Mouse (Mus musculus) neutrophil, adult 59 days (primary cell): Measurements from ENCODE around the gene Lrrc8d. TPM values are rescaled to one million over a fixed set of nuclear protein-coding genes. Genes with fewer than 3 reads are reported as not detected.

Source experiments
- total RNA-seq, 2 experiments: library from RNA; stranded (reverse); gene quantifications; 1 replicate in 1 of 2; 2 replicates in 1 of 2; pipeline ENCODE4 v1.2.4; 2023

The Lrrc8d gene
- 100 to 1,000 TPM; 120 to 125 TPM for total RNA-seq

DNA sequence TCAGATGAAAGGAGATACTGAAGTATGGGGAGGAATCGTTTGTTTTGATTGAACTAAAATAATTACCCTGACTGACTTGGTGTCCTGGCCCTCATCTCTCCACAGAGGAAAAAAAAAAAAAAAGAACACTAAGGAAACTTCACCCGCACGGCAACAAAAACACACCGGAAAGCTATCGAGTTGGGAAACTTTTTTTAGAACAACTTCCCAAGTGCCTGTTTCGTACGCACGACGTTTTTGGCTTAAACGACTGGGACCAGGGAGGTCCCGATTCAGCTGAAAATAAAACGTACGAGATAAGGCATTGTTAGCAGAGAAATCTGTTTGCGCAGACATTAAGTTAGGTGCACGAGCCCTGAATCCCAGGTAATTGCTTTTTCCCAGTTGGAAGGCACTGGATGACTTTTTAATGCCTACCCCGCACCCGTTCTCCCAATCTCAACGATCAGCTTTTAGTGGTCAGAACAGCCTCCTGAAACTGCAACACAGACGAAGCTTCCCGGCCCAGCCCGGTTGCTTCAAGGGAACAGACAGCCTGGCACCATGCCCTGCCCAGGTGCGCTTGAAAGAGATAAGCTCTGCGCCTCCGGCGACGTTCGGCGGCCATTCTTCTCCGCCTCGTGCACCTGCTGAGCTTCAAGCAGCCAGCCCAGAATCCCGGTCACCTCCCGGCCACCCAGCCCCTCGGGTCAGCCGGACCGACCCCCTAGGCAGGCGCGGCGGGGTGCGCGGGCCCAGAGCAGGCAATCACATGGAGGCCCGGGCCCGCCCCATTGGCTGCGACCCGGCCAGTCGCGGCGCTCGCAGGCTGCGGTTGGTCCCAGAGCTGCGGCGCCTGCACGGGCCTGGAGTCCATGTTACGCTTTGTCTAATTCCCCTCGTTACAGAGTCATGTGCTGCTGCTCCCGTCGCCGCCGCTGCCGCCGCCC is at the start of gene Lrrc8d:
Gene Lrrc8d, plus strand, starts transcription at position 829 of the 929 bp plus-strand sequence.

DNA sequence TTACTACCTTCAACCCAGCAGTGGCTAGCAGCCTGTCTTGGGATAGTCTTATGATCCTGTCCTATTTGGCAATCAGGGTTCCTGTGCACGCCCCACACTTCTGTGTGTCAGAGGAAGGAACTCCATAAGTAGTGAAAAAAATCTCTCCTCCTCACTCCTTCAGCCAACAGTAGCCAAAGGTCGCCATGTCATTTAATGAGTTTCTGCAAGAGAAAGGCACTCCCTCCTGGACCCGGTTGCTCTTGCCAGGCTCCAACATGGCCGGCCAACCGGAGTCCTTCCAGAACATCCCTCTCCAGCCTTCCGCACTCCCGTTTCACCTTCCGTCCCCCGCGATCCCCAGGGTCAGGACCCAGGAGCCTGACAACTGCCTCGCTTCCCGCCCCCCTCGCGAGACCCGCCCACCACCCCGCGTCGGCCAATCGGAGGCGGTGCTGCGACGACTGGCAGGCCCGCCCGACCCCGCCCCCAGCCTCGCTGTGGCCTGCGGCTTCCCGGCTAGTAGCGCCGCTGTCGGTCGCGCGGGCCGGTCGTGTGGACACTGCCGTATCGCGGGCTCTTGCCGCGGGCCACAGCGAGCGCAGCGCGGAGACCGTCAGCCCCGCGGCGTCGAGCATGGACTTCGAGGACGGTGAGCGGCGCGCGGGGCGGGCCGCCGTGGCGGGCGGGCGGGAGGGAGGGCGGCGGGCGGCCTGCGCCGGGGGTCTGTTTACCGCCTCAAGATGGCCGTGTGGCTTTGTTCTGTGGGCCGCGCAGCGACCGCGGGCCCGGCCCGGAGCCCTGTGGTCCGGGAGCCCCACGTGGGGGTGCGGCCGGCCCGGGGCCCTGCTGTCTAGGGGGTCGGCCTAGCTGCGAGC is 176.5 kb downstream of the Lrrc8d start, which contains the start of gene Zfp326:
Gene Zfp326, plus strand, starts transcription at position 498 of the 857 bp plus-strand sequence.

Other genes starting within 250 kb of the Lrrc8d start
- 10 to 100 TPM; 34.3 to 46.3 TPM for gene Lrrc8c, start 180.6 kb upstream of the Lrrc8d start, total RNA-seq
- 10 to 100 TPM; 14.6 to 16.3 TPM for gene Zfp326, start 176.6 kb downstream of the Lrrc8d start, total RNA-seq